Mouse (Mus musculus): ENCODE measurements around the gene Bpifb6.

GRCm38 (mm10) chr2:153931125-153931524 is 30.9 kb downstream of the Bpifb6 start:
- TF ChIP-seq CTCF (IDR thresholded peaks at IDR 0.05; ENCODE audit: low read depth): no peak
- no peak for TF ChIP-seq EP300 (optimal IDR thresholded peaks at IDR 0.05)

All from stomach, postnatal 0 days (tissue).